Mouse (Mus musculus) neural tube, embryonic 14.5 days (tissue): ENCODE measurements around the gene Erbb4. TPM values are rescaled to one million over a fixed set of nuclear protein-coding genes. Genes with fewer than 3 reads are reported as not detected.

ENCODE experiments used
- ATAC-seq: fragments of 200-750 bp; cut with Nextera tagmentation; 2 replicates; pipeline ENCODE4 v1.8.0; 2017; ENCODE audit warnings: low read depth, mild to moderate bottlenecking, moderate TSS enrichment, moderate library complexity
- H3K27ac ChIP-seq: fragments of 300-500 bp; sonication (generic); 2 replicates; pipeline ENCODE4 v1.5.1; 2014; ENCODE audit warnings: low read depth, mild to moderate bottlenecking, control low read depth, low read length, moderate library complexity, mixed read lengths
- H3K27me3 ChIP-seq: fragments of 300-500 bp; sonication (generic); 2 replicates; pipeline ENCODE4 v1.6.1; 2014; ENCODE audit warnings: low read length; ENCODE audit not compliant: control insufficient read depth, insufficient read depth
- H3K36me3 ChIP-seq: fragments of 300-500 bp; sonication (generic); 2 replicates; pipeline ENCODE4 v1.6.1; 2014; ENCODE audit warnings: low read length, mixed read lengths; ENCODE audit not compliant: control insufficient read depth, insufficient read depth
- H3K4me1 ChIP-seq: fragments of 300-500 bp; sonication (generic); 2 replicates; pipeline ENCODE4 v1.6.1; 2014; ENCODE audit warnings: low read length; ENCODE audit not compliant: control insufficient read depth, insufficient read depth
- H3K4me2 ChIP-seq: fragments of 300-500 bp; sonication (generic); 2 replicates; pipeline ENCODE4 v1.6.1; 2014; ENCODE audit warnings: mild to moderate bottlenecking, low read depth, low read length, control low read depth
- H3K4me3 ChIP-seq: fragments of 300-500 bp; sonication (generic); 2 replicates; pipeline ENCODE4 v1.5.1; 2014; ENCODE audit warnings: low read depth, low read length, control low read depth, mixed read lengths
- H3K9ac ChIP-seq: fragments of 300-500 bp; sonication (generic); replicated peaks from 2 replicates; pipeline ENCODE4 v1.6.1; 2014; ENCODE audit warnings: low read depth, mild to moderate bottlenecking, control low read depth, low read length, mixed read lengths
- H3K9me3 ChIP-seq: fragments of 300-500 bp; sonication (generic); 2 replicates; pipeline ENCODE4 v1.6.1; 2016; ENCODE audit warnings: low read length; ENCODE audit not compliant: control insufficient read depth
- WGBS: fragments of 180-500 bp; shearing (Covaris S2); extraction: QIAGEN DNeasy Blood & Tissue Kit; methylation state at CpG from one replicate; pipeline ENCODE4 v1.1.7; 2014; 5-methylcytosine and 5-hydroxymethylcytosine counted together
- polyA plus RNA-seq: library from polyadenylated mRNA; unstranded; fragments of >200 nt; fragmentation: Nextera tagmentation; extraction: Ambion mirVana; gene quantifications from 2 replicates; pipeline ENCODE4 v1.2.1, GENCODE M21; 2014

Erbb4 gene
- polyA plus RNA-seq, 1 experiment from 2014 or later = 30.6 TPM

- no peaks in the 10 kb centered on the region for H3K4me1 ChIP-seq
- WGBS = 72% methylated on average over 3 of the region's 3 CpGs
- H3K27me3 ChIP-seq = no peaks in the 10 kb centered on the region
- H3K9ac ChIP-seq = no peak overlapping the region
- no peaks in the 10 kb centered on the region for H3K36me3 ChIP-seq
- no peak overlapping the region for H3K4me3 ChIP-seq
- no peak overlapping the region for H3K27ac ChIP-seq
- no peak overlapping the region for H3K4me2 ChIP-seq
- H3K9me3 ChIP-seq = no peaks in the 10 kb centered on the region
- ATAC-seq = no peak
Measured at GRCm38 (mm10) chr1:68917828-68918227, 190.0 kb downstream of the Erbb4 start.

- ATAC-seq = no peak
- no peaks in the 10 kb centered on the region for H3K36me3 ChIP-seq
- H3K4me3 ChIP-seq = no peak overlapping the region
- no peaks in the 10 kb centered on the region for H3K4me1 ChIP-seq
- no peak overlapping the region for H3K9ac ChIP-seq
- 83% methylated on average over 2 of the region's 2 CpGs for WGBS
- no peak overlapping the region for H3K4me2 ChIP-seq
- no peaks in the 10 kb centered on the region for H3K27me3 ChIP-seq
- no peaks in the 10 kb centered on the region for H3K9me3 ChIP-seq
- no peak overlapping the region for H3K27ac ChIP-seq
Measured at GRCm38 (mm10) chr1:68892041-68892440, 215.8 kb downstream of the Erbb4 start.

- no peaks in the 10 kb centered on the region for H3K27me3 ChIP-seq
- H3K4me3 ChIP-seq = no peak overlapping the region
- ATAC-seq = peak; percentile 76
- 41% methylated on average over 3 of the region's 3 CpGs for WGBS
- no peak overlapping the region for H3K9ac ChIP-seq
- no peaks in the 10 kb centered on the region for H3K4me1 ChIP-seq
- H3K9me3 ChIP-seq = no peaks in the 10 kb centered on the region
- no peak overlapping the region for H3K27ac ChIP-seq
- no peaks in the 10 kb centered on the region for H3K36me3 ChIP-seq
- no peak overlapping the region for H3K4me2 ChIP-seq
Measured at GRCm38 (mm10) chr1:68886823-68887222, 221.0 kb downstream of the Erbb4 start.

- Histone ChIP-seq H3K4me1 (no peaks in the 10 kb centered on the region), H3K9ac (no peak overlapping the region), H3K27me3 (no peaks in the 10 kb centered on the region), H3K27ac (no peak overlapping the region), H3K4me2 (no peak overlapping the region), H3K4me3 (no peak overlapping the region), H3K9me3 (no peaks in the 10 kb centered on the region), H3K36me3 (no peaks in the 10 kb centered on the region)
- no peak for ATAC-seq
- WGBS = 45% methylated on average over 8 of the region's 8 CpGs
Measured at GRCm38 (mm10) chr1:68874954-68875353, 232.9 kb downstream of the Erbb4 start.

- WGBS = 44% methylated on average over 1 of the region's 1 CpGs
- H3K9ac ChIP-seq = no peak overlapping the region
Measured at GRCm38 (mm10) chr1:68873635-68874020, 234.2 kb downstream of the Erbb4 start.

GRCm38 (mm10) chr1:68872976-68873634, 234.8 kb downstream of the Erbb4 start:
- H3K27ac ChIP-seq = no peak overlapping the region
- WGBS = 46% methylated on average over 2 of the region's 2 CpGs
- ATAC-seq = no peak

More at GRCm38 (mm10) chr1:68873635-68874020, 234.2 kb downstream of the Erbb4 start:
- ATAC-seq = no peak
- H3K27me3 ChIP-seq = no peaks in the 10 kb centered on the region
- no peaks in the 10 kb centered on the region for H3K36me3 ChIP-seq
- no peak overlapping the region for H3K27ac ChIP-seq
- H3K4me1 ChIP-seq = no peaks in the 10 kb centered on the region
- H3K4me3 ChIP-seq = no peak overlapping the region
- no peaks in the 10 kb centered on the region for H3K9me3 ChIP-seq
- no peak overlapping the region for H3K4me2 ChIP-seq

GRCm38 (mm10) chr1:68860341-68860740, 247.5 kb downstream of the Erbb4 start:
- no peak overlapping the region for H3K9ac ChIP-seq
- no peak overlapping the region for H3K27ac ChIP-seq
- no peaks in the 10 kb centered on the region for H3K36me3 ChIP-seq
- no peaks in the 10 kb centered on the region for H3K9me3 ChIP-seq
- H3K4me1 ChIP-seq = peaks cover 4% of the 10 kb centered on the region; the same call in 1 of the 2 replicates
- H3K27me3 ChIP-seq = no peaks in the 10 kb centered on the region
- H3K4me3 ChIP-seq = no peak overlapping the region
- WGBS = 55% methylated on average over 2 of the region's 2 CpGs
- no peak for ATAC-seq
- no peak overlapping the region for H3K4me2 ChIP-seq

More at GRCm38 (mm10) chr1:68872976-68873634, 234.8 kb downstream of the Erbb4 start:
- no peaks in the 10 kb centered on the region for H3K4me1 ChIP-seq
- H3K9ac ChIP-seq = no peak overlapping the region
- no peak overlapping the region for H3K4me3 ChIP-seq
- H3K36me3 ChIP-seq = no peaks in the 10 kb centered on the region
- no peaks in the 10 kb centered on the region for H3K9me3 ChIP-seq
- no peak overlapping the region for H3K4me2 ChIP-seq
- H3K27me3 ChIP-seq = no peaks in the 10 kb centered on the region

GRCm38 (mm10) chr1:68859480-68859879, 248.4 kb downstream of the Erbb4 start:
- no peak overlapping the region for H3K9ac ChIP-seq
- peak; percentile 66; the same call in 1 of the 2 replicates for ATAC-seq
- H3K4me2 ChIP-seq = no peak overlapping the region
- H3K27ac ChIP-seq = no peak overlapping the region
- H3K9me3 ChIP-seq = no peaks in the 10 kb centered on the region
- H3K4me1 ChIP-seq = peaks cover 4% of the 10 kb centered on the region; the same call in 1 of the 2 replicates
- whole genome bisulfite sequencing = 69% methylated on average over 4 of the region's 4 CpGs
- no peaks in the 10 kb centered on the region for H3K27me3 ChIP-seq
- no peaks in the 10 kb centered on the region for H3K36me3 ChIP-seq
- H3K4me3 ChIP-seq = no peak overlapping the region

- H3K4me1 ChIP-seq = no peaks in the 10 kb centered on the region
- H3K36me3 ChIP-seq = no peaks in the 10 kb centered on the region
- no peaks in the 10 kb centered on the region for H3K9me3 ChIP-seq
- H3K27ac ChIP-seq = no peak overlapping the region
- whole genome bisulfite sequencing = 36% methylated on average over 4 of the region's 4 CpGs
- no peaks in the 10 kb centered on the region for H3K27me3 ChIP-seq
- H3K4me3 ChIP-seq = no peak overlapping the region
- H3K4me2 ChIP-seq = no peak overlapping the region
- ATAC-seq = no peak
- H3K9ac ChIP-seq = no peak overlapping the region
Measured at GRCm38 (mm10) chr1:68839352-68839751, 268.5 kb downstream of the Erbb4 start.
